Mouse (Mus musculus): ENCODE results near the gene Tssk6. TPM values are rescaled to one million over a fixed set of nuclear protein-coding genes. Genes with fewer than 3 reads are reported as not detected.

Tssk6 gene
- total RNA-seq, 2 experiments from 2014 or later = not detected

Other genes with a start within 250 kb of the Tssk6 start
- 1 to 10 TPM; 1.3 to 1.9 TPM for gene Zfp964, start 247.7 kb upstream of the Tssk6 start, total RNA-seq (2021)
- gene Zfp869, start 191.5 kb upstream of the Tssk6 start, total RNA-seq (2021) = 10 to 100 TPM; 12.7 to 13.5 TPM
- gene Zfp963, start 152.2 kb upstream of the Tssk6 start, total RNA-seq (2021) = 1 to 10 TPM; 3.3 to 3.9 TPM
- gene Gm20422, start 127.3 kb upstream of the Tssk6 start, total RNA-seq (2021) = 1 to 10 TPM; 1.9 to 2.2 TPM
- 10 to 100 TPM; 17.8 to 19.3 TPM for gene Atp13a1, start 111.0 kb upstream of the Tssk6 start, total RNA-seq (2021)
- 10 to 100 TPM; 19.5 to 19.8 TPM for gene Zfp866, start 111.0 kb upstream of the Tssk6 start, total RNA-seq (2021)
- gene Gmip, start 93.5 kb upstream of the Tssk6 start, total RNA-seq (2021) = 1 to 10 TPM; 4.5 to 4.6 TPM
- under 1 TPM; 0.45 to 0.59 TPM for gene Lpar2, start 79.8 kb upstream of the Tssk6 start, total RNA-seq (2021)
- under 1 TPM in 1 of 2 experiments, not detected in 1; 0.41 TPM for gene Pbx4, start 69.7 kb upstream of the Tssk6 start, total RNA-seq (2021)
- 1 to 10 TPM; 1.7 TPM for gene Cilp2, start 14.5 kb upstream of the Tssk6 start, total RNA-seq (2021)
- 100 to 1,000 TPM; 404 to 405 TPM for gene Ndufa13, start 374 bp downstream of the Tssk6 start, total RNA-seq (2021)
- gene Yjefn3, start 528 bp downstream of the Tssk6 start, total RNA-seq (2021) = 10 to 100 TPM; 10.4 to 10.7 TPM
- 10 to 100 TPM; 41.7 to 41.9 TPM for gene Gatad2a, start 94.2 kb downstream of the Tssk6 start, total RNA-seq (2021)
- 10 to 100 TPM; 39.3 to 40.3 TPM for gene Mau2, start 140.6 kb downstream of the Tssk6 start, total RNA-seq (2021)
- gene Sugp1, start 140.6 kb downstream of the Tssk6 start, total RNA-seq (2021) = 10 to 100 TPM; 19.1 to 19.4 TPM
- 1 to 10 TPM in 1 of 2 experiments, under 1 TPM in 1; 0.46 to 1.5 TPM for gene Tm6sf2, start 170.7 kb downstream of the Tssk6 start, total RNA-seq (2021)
- not detected for gene Hapln4, start 181.3 kb downstream of the Tssk6 start, total RNA-seq (2021)
- gene Ncan, start 218.7 kb downstream of the Tssk6 start, total RNA-seq (2021) = under 1 TPM; 0.02 to 0.07 TPM
- gene Nr2c2ap, start 229.1 kb downstream of the Tssk6 start, total RNA-seq (2021) = 1 to 10 TPM; 7.4 to 7.9 TPM
- 10 to 100 TPM; 17.7 to 20.1 TPM for gene Rfxank, start 237.0 kb downstream of the Tssk6 start, total RNA-seq (2021)
- gene Borcs8, start 237.3 kb downstream of the Tssk6 start, total RNA-seq (2021) = 10 to 100 TPM; 25.8 to 31.3 TPM
- gene Mef2b, start 237.5 kb downstream of the Tssk6 start, total RNA-seq (2021) = under 1 TPM in 1 of 2 experiments, not detected in 1; 0.37 TPM

All from heart, postnatal 14 days (tissue).